Mouse (Mus musculus) cerebellum, postnatal 25 days (tissue): ENCODE results near the gene Rhobtb1.

ENCODE experiments used
- DNase-seq, 2 experiments: peaks; one replicate each; pipeline ENCODE4 v3.0.0; 2021; ENCODE audit warnings: mixed read lengths in 2 of 2

The Rhobtb1 gene

DNA sequence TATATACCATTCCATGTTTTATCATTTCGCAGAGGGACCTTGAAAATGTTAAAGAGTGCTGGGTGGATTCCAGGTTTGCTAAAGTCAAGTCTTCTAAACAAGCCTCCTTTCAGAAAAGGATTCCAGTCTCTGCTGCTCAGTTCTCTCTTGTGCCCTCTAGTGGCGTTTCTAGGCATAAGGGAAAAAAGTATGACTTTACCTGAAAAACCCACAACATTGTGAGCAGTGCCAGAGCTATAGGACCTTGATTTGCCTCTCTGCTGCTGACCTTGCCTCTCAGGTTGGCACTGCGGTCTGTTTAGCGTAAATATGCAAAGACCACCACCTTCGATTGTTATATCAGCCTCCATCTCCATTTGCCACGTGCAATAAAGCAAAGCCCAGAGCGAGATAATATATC lies 13.9 kb downstream of the Rhobtb1 start:
- peak in 1 of 2 experiments; percentile 15 for DNase-seq

DNA sequence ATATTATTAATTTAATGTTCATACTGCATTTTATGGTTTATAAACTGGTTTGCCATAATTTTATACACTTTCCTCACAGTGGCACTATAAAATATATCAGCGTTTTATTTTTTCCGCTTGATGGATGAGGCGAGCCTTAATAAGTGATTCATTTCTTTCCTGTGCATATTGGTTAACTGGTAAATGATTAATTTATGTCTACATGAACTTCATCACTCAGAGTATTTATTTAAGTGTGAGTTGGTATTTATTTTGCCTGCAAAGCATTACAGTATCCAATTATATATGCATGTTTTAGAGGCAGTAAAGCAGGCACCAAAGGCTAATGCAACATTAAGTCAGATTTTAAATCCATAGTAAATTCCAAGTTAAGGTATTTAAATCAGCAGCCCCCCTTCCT lies 14.6 kb downstream of the Rhobtb1 start:
- no peak for DNase-seq

DNA sequence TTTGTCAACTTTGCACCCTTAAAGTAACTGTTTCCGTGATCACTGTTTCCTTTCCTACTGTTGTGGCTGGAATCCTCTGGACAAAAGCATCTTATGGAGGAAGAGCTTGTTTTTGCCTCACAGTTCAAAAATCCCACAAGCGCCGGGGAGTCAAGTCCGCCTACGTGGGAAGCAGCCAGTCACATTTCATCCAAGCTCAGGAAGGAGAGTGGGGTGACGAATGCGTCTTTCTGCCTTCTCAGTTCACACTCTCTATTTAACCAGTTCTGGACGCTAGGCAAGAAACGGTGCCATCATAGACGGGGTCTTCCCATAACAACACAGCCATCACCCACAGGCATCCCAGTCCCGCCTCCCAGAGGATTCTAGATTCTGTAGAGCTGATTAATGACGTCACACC lies 15.3 kb downstream of the Rhobtb1 start:
- no peak for DNase-seq

GRCm38 (mm10) chr10:69172412-69172811 lies 21.2 kb downstream of the Rhobtb1 start:
- no peak for DNase-seq

DNA sequence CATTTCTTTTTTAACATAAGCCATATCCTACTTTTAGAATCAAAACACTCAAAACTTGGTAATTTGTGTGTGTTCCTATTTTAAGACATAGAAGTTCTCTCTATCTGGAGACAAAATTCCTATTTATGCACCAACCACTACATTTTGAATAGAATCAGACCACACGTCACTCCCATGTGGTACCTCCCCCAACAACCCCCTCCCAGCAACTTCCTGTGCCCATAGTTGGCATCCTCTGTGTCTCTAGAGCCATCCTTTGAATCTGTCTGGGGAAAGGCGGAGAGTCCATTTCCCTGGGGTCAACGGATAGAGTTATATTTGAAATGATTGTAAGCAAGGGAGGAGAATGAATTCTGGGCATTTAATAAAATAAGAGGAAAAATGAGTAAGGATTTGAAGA lies 24.9 kb downstream of the Rhobtb1 start:
- no peak for DNase-seq

DNA sequence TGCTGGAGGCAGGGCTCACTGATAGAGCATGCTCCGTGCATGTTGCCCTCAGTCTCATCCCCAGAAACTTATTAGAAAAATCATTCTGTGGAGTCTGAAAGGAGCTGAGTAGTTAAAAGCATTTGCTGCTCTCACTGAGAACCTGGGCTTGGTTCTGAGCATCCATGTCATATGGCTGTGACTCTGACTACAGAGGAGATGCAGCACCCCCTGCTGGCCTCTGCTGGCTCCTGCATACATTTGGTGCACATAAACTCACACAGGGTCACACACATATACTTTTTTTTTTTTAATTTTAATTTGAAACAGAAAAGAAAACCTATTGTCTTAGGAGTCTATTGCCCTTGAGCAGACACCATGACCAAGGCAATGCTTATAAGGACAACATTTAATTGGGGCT lies 28.1 kb downstream of the Rhobtb1 start:
- no peak for DNase-seq

- DNase-seq = no peak
These were observed 29.8 kb downstream of the Rhobtb1 start for GRCm38 (mm10) chr10:69180997-69181396.

GRCm38 (mm10) chr10:69184903-69185302 lies 33.7 kb downstream of the Rhobtb1 start:
- DNase-seq = no peak

DNA sequence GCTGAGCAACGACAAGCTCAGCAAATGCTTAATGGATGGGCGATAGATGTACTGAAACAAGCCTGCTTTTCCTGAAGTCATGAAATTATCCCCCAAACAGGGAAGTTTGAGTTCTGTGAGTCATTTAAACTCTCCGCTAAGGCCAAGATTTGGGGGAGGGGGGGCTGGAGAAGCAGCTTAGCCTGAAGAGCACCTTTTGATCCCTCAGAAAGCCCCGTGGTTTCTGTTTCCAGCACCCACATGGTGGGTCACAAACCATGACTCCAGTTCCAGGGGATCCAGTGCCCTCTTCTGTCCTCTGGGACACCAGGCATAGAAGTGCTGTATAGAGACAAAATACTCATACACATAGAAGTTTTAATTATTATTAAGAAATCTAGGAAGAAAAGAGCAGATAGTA lies 34.2 kb downstream of the Rhobtb1 start:
- peak in 1 of 2 experiments; percentile 12 for DNase-seq

- peak; percentile 67 to 78 for DNase-seq
These were observed 35.0 kb downstream of the Rhobtb1 start for GRCm38 (mm10) chr10:69185894-69186893.

DNA sequence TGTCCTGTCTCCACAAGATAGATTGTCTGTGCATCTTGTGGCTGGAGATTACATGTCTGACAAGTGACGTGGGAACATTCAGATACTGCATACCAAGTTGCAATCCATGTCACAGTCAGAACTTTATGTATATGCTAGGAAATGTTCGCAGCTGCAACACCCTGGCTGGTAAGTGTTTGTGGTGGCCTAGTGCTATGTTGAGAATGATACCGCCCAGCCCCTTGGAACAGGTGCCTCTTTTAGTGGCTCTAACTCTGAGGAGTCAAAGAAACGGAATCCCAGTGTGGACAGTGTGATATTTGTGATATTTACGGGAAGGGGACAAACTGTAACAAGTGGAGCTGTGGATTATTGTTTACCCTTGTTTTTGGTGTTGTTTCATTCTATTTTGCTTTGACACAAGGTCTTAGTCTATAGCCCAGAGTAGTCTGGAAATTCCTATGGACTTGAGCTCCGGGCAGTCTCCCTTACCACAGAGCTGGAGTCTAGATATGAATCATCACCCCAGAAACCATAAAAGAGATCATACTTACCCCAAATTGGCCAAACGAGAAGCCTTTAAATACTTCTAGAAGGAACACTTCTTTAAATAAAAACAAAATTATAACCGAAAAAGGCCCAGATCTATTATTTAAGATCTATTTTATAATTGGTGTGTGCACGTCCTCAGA lies 36.7 kb downstream of the Rhobtb1 start:
- DNase-seq = no peak

- no peak for DNase-seq
These were observed 39.4 kb downstream of the Rhobtb1 start for GRCm38 (mm10) chr10:69190434-69191160.

- DNase-seq = peak in 1 of 2 experiments; percentile 21
These were observed 41.0 kb downstream of the Rhobtb1 start for GRCm38 (mm10) chr10:69192266-69192665.

DNA sequence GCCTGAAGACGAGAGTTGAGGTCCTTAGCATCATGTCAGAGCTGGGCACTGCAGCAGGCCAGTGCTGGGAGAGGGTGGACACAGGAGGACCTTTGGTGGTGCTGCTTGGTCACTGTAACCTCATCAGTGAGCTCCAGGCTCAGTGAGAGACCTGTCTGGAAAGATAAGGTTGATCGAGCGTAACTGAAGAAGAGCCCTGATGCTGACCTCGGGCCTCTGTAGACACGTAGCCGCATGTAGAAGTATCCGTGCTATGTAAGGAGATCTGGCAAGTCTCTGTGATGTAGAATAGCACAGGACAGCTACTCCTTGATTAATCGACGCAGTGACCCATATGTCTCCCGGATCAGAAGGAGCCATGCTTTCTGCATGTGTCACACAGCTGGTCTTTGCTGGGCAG lies 42.5 kb downstream of the Rhobtb1 start:
- DNase-seq = no peak

DNA sequence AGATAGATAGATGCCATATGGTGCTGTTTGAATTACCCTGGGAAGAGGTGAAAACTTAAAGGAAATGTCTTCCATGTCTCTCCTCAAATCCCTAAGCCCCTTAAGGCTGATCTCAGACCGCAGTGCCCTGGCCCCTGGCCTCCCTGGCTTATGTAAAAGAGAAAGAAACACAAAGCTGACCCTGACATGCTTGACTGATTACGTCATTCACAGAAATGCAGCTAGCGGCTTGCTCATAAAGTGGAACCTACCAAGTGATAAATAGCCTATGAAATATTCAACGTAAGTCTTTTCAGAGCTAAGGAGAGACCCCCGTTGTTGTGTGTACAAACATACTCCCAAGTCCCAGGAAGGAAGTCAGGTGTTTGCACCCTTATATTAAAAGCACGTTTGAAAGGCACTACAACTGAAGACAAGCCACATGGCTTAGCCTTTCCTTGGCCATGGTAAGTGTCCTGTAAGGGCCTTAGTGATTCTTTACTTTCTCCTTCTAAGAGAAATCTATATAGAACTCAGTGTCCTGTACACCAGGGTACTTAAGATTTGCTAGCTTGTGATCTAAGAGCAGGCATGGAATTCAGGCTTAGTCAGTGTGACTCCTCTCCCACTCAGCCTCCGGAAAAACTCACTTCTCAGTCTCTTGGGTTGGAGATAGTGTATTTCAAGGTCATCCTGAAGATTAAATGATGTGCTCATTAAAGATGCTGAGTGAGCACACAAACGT lies 53.6 kb downstream of the Rhobtb1 start:
- DNase-seq = no peak

- DNase-seq = no peak
These were observed 54.8 kb downstream of the Rhobtb1 start for GRCm38 (mm10) chr10:69206081-69206480.

GRCm38 (mm10) chr10:69207481-69207880 lies 56.2 kb downstream of the Rhobtb1 start:
- no peak for DNase-seq

- DNase-seq = no peak
These were observed 56.9 kb downstream of the Rhobtb1 start for GRCm38 (mm10) chr10:69207981-69208630.

DNA sequence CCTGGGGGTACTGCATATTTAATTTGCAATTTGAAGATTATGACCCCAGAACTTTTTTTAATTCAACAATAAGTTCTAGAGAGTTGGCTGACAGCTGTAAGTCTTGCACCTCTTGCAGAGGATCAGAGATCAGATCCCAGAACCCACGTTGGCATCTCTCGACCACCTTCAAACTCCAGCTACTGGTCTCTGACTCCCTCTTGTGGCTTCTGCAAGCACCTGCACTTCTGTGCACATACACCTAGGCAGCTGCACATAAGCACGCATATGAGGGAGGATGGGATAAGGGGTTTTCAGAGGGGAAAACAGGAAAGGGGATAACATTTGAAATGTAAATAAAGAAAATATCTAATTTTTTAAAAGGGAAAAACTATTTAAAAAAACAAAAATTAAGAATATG lies 57.5 kb downstream of the Rhobtb1 start:
- no peak for DNase-seq

DNA sequence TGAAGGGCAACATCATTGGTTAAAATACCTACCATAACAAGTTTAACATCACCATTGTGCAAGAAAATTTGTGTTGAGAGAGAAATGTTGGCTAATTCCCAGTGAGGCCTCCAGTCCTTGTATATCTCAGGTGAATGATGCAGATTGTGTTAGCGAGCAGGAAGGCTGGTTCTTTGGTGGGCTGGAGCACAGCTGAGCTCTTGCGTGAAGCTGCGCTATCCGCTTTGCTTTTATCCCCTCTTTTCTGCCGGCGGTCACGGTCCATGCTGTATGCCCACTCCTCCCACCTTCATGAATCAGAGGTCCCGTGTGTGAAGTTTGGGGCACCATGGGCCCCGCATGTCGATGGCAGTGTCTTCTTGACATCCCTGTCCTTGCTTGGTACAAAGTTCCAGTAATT lies 58.8 kb downstream of the Rhobtb1 start:
- DNase-seq = no peak

GRCm38 (mm10) chr10:69210659-69211058 lies 59.4 kb downstream of the Rhobtb1 start:
- DNase-seq = no peak

GRCm38 (mm10) chr10:69211560-69211959 lies 60.3 kb downstream of the Rhobtb1 start:
- DNase-seq = no peak
